Mouse (Mus musculus) thymus, adult 2 months (tissue): ENCODE measurements around the gene Cdk12.

Experiments
- CTCF ChIP-seq: fragments of 200-500 bp; IDR thresholded peaks from 2 replicates; pipeline ENCODE4 v1.5.1; 2012; ENCODE audit warnings: mild to moderate bottlenecking, control low read depth, low read length, moderate library complexity, borderline replicate concordance; ENCODE audit not compliant: control insufficient read depth, poor library complexity, insufficient read depth; ENCODE audit errors: extremely low read depth
- POLR2A ChIP-seq: fragments of 200-500 bp; IDR thresholded peaks from 2 replicates; pipeline ENCODE4 v1.6.1; 2012; ENCODE audit warnings: mild to moderate bottlenecking, low read length, control low read depth, moderate library complexity; ENCODE audit not compliant: control insufficient read depth, poor library complexity, insufficient read depth; ENCODE audit errors: extremely low read depth

GRCm38 (mm10) chr11:98289873-98290272 is 87.0 kb downstream of the Cdk12 start:
- TF ChIP-seq POLR2A (no peak), CTCF (no peak)
